Mouse (Mus musculus) CH12.LX (cell line): Measurements from ENCODE around the gene Ptgr1. TPM values are rescaled to one million over a fixed set of nuclear protein-coding genes. Genes with fewer than 3 reads are reported as not detected.
A peak's percentile ranks its signal among the peaks of the same experiment; 100 is the strongest.

Source experiments
- DNase-seq: peaks from one replicate; pipeline ENCODE4 v3.0.0-alpha.2; 2013; ENCODE audit errors: extremely low read depth
- H3K27ac ChIP-seq: 2 replicates; pipeline ENCODE4 v1.5.1; 2012; ENCODE audit warnings: low read depth, mild to moderate bottlenecking, control low read depth, moderate library complexity; ENCODE audit not compliant: insufficient read depth
- H3K27me3 ChIP-seq: replicated peaks from 2 replicates; pipeline ENCODE3; 2012; ENCODE audit warnings: inconsistent platforms
- H3K36me3 ChIP-seq, 2 experiments: replicated peaks in 1 of 2; 2 replicates each; pipeline versions ENCODE3 to v1.6.1; 2012; ENCODE audit warnings: inconsistent platforms in 1 of 2, low read length in 1 of 2, mild to moderate bottlenecking in 1 of 2, mixed read lengths in 1 of 2, moderate library complexity in 1 of 2; ENCODE audit not compliant: control insufficient read depth in 1 of 2, insufficient read depth in 1 of 2
- H3K4me1 ChIP-seq, 2 experiments: 2 replicates each; pipeline ENCODE4 v1.6.1; 2012; ENCODE audit warnings: inconsistent platforms in 1 of 2, moderate library complexity in 1 of 2; ENCODE audit not compliant: insufficient read depth in 2 of 2, control insufficient read depth in 1 of 2
- H3K4me2 ChIP-seq: 2 replicates; pipeline ENCODE4 v1.6.1; 2012; ENCODE audit warnings: low read depth, mild to moderate bottlenecking, control low read depth; ENCODE audit not compliant: poor library complexity, insufficient read depth, severe bottlenecking
- H3K4me3 ChIP-seq, 3 experiments: fragments of 150-350 bp in 1 of 3; sonication (generic) in 1 of 3; replicated peaks in 1 of 3; 2 replicates each; pipeline versions ENCODE3 to v1.5.1; 2011 to 2012; ENCODE audit warnings: low read depth in 2 of 3, low read length in 2 of 3, mild to moderate bottlenecking in 2 of 3, moderate library complexity in 2 of 3, control low read depth in 1 of 3, improper control_type of control experiment in 1 of 3, inconsistent platforms in 1 of 3, mixed read lengths in 1 of 3; ENCODE audit not compliant: poor library complexity in 1 of 3
- H3K79me2 ChIP-seq: replicated peaks from 2 replicates; pipeline ENCODE4 v1.6.1; 2012; ENCODE audit warnings: mild to moderate bottlenecking, moderate library complexity; ENCODE audit not compliant: control insufficient read depth, poor library complexity, insufficient read depth, severe bottlenecking; ENCODE audit errors: extremely low read depth
- H3K9ac ChIP-seq: 2 replicates; pipeline ENCODE4 v1.6.1; 2012; ENCODE audit warnings: low read depth, mild to moderate bottlenecking, control low read depth, moderate library complexity; ENCODE audit not compliant: insufficient read depth
- H3K9me3 ChIP-seq: replicated peaks from 2 replicates; pipeline ENCODE3; 2012; ENCODE audit warnings: low read length, inconsistent platforms, mixed read lengths
- CHD1 ChIP-seq: IDR thresholded peaks from 2 replicates; pipeline ENCODE4 v1.6.1; 2012; ENCODE audit warnings: low read depth, low read length, improper control_type of control experiment, inconsistent platforms
- CHD2 ChIP-seq: IDR thresholded peaks from 2 replicates; pipeline ENCODE4 v1.6.1; 2011; ENCODE audit warnings: low read length, improper control_type of control experiment
- ELF1 ChIP-seq: IDR thresholded peaks from 2 replicates; pipeline ENCODE4 v1.6.1; 2014; ENCODE audit warnings: low read depth, mild to moderate bottlenecking, inconsistent platforms, low read length, improper control_type of control experiment
- EP300 ChIP-seq: IDR thresholded peaks from 2 replicates; pipeline ENCODE4 v1.6.1; 2011; ENCODE audit warnings: low read length, improper control_type of control experiment
- ETS1 ChIP-seq: conservative IDR thresholded peaks from 2 replicates; pipeline ENCODE4 v1.6.1; 2012; ENCODE audit warnings: low read depth, mild to moderate bottlenecking, inconsistent platforms, low read length, improper control_type of control experiment, moderate library complexity
- GABPA ChIP-seq: IDR thresholded peaks from 2 replicates; pipeline ENCODE4 v1.6.1; 2012; ENCODE audit warnings: low read depth, low read length, improper control_type of control experiment, inconsistent platforms; ENCODE audit not compliant: insufficient replicate concordance
- HCFC1 ChIP-seq: IDR thresholded peaks from 2 replicates; pipeline ENCODE4 v1.6.1; 2012; ENCODE audit warnings: low read depth, mild to moderate bottlenecking, inconsistent platforms, low read length, improper control_type of control experiment
- IRF4 ChIP-seq: IDR thresholded peaks from 2 replicates; pipeline ENCODE4 v1.6.1; 2014; ENCODE audit warnings: low read depth, mild to moderate bottlenecking, inconsistent platforms, low read length, improper control_type of control experiment
- JUND ChIP-seq: conservative IDR thresholded peaks from 2 replicates; pipeline ENCODE4 v1.6.1; 2011; ENCODE audit warnings: low read depth, low read length, improper control_type of control experiment
- KAT2A ChIP-seq: IDR thresholded peaks from 2 replicates; pipeline ENCODE4 v1.6.1; 2012; ENCODE audit warnings: low read length, improper control_type of control experiment, inconsistent platforms; ENCODE audit not compliant: insufficient replicate concordance
- MAFK ChIP-seq: IDR thresholded peaks from 2 replicates; pipeline ENCODE4 v1.6.1; 2011; ENCODE audit warnings: low read length, improper control_type of control experiment; ENCODE audit not compliant: insufficient replicate concordance
- MXI1 ChIP-seq: IDR thresholded peaks from 2 replicates; pipeline ENCODE4 v1.6.1; 2011; ENCODE audit warnings: mild to moderate bottlenecking, low read depth, low read length, improper control_type of control experiment
- MYC ChIP-seq: IDR thresholded peaks from 2 replicates; pipeline ENCODE4 v1.6.1; 2011; ENCODE audit warnings: low read depth, mild to moderate bottlenecking, improper control_type of control experiment, low read length
- PAX5 ChIP-seq: IDR thresholded peaks from 2 replicates; pipeline ENCODE4 v1.6.1; 2012; ENCODE audit warnings: low read length, inconsistent platforms, mixed read lengths
- POLR2A ChIP-seq: IDR thresholded peaks from 2 replicates; pipeline ENCODE4 v1.6.1; 2011; ENCODE audit warnings: low read depth, mild to moderate bottlenecking, improper control_type of control experiment, low read length
- POLR2AphosphoS2 ChIP-seq: IDR thresholded peaks from 2 replicates; pipeline ENCODE4 v1.6.1; 2011; ENCODE audit warnings: low read depth, low read length, improper control_type of control experiment
- RCOR1 ChIP-seq: conservative IDR thresholded peaks from 2 replicates; pipeline ENCODE4 v1.6.1; 2012; ENCODE audit warnings: low read depth, mild to moderate bottlenecking, inconsistent platforms, low read length, improper control_type of control experiment
- SIN3A ChIP-seq: IDR thresholded peaks from 2 replicates; pipeline ENCODE4 v1.6.1; 2012; ENCODE audit warnings: low read length, improper control_type of control experiment, inconsistent platforms
- TBP ChIP-seq: conservative IDR thresholded peaks from 2 replicates; pipeline ENCODE4 v1.6.1; 2011; ENCODE audit warnings: low read depth, low read length, improper control_type of control experiment
- TCF12 ChIP-seq: IDR thresholded peaks from 2 replicates; pipeline ENCODE4 v1.6.1; 2014; ENCODE audit warnings: low read depth, mild to moderate bottlenecking, inconsistent platforms, low read length, improper control_type of control experiment
- UBTF ChIP-seq: IDR thresholded peaks from 2 replicates; pipeline ENCODE4 v1.6.1; 2012; ENCODE audit warnings: low read depth, mild to moderate bottlenecking, inconsistent platforms, low read length, improper control_type of control experiment, moderate library complexity
- USF2 ChIP-seq: conservative IDR thresholded peaks from 2 replicates; pipeline ENCODE4 v1.6.1; 2011; ENCODE audit warnings: low read depth, low read length, improper control_type of control experiment
- ZC3H11A ChIP-seq: IDR thresholded peaks from 2 replicates; pipeline ENCODE4 v1.6.1; 2012; ENCODE audit warnings: low read depth, mild to moderate bottlenecking, inconsistent platforms, low read length, improper control_type of control experiment
- ZKSCAN1 ChIP-seq: IDR thresholded peaks from 2 replicates; pipeline ENCODE4 v1.6.1; 2012; ENCODE audit warnings: low read depth, inconsistent platforms, low read length, improper control_type of control experiment, borderline replicate concordance
- ZMIZ1 ChIP-seq: IDR thresholded peaks from 2 replicates; pipeline ENCODE4 v1.6.1; 2012; ENCODE audit warnings: low read depth, mild to moderate bottlenecking, inconsistent platforms, low read length, improper control_type of control experiment
- ZNF384 ChIP-seq: IDR thresholded peaks from 2 replicates; pipeline ENCODE4 v1.6.1; 2012; ENCODE audit warnings: low read depth, low read length, improper control_type of control experiment, inconsistent platforms
- dilution Hi-C: fragments of 300-500 bp; cut with MboI; formaldehyde crosslinking; loops from 2 replicates; pipeline ENCODE4 v1.14.3; 2020; ENCODE audit warnings: low sequenced_read_pairs; ENCODE audit not compliant: extremely low pct_unique_long_range_greater_than_20kb, extremely low pct_ligation_motif_present
- in situ Hi-C: fragments of 300-500 bp; cut with MboI; formaldehyde crosslinking; loops from 3 replicates; pipeline ENCODE4 v1.14.3; 2019; ENCODE audit warnings: low sequenced_read_pairs, low pct_ligation_motif_present, low pct_unique_long_range_greater_than_20kb, mixed read lengths
- polyA plus RNA-seq: library from polyadenylated mRNA; unstranded; fragments of >175 nt; gene quantifications from 2 replicates; pipeline ENCODE4 v1.2.1, GENCODE M21; 2012; ENCODE audit warnings: low read depth; ENCODE audit not compliant: insufficient read length
- total RNA-seq, 2 experiments: library from RNA; depleted of rRNA; stranded (reverse); fragments of 300-350 nt in 1 of 2; fragments of >200 nt in 1 of 2; gene quantifications; 2 replicates each; pipeline ENCODE4 v1.2.3; 2012 to 2014

The Ptgr1 gene
- total and polyA plus RNA-seq, 3 experiments = 2.4 to 7.2 (median 4.0) TPM

- Histone ChIP-seq H3K4me3 (no peak overlapping the region), H3K27me3 (no peaks in the 10 kb centered on the region), H3K4me2 (no peak overlapping the region), H3K4me1 (peaks cover 8 to 37% of the 10 kb centered on the region in 2 experiments), H3K9ac (no peak overlapping the region), H3K79me2 (peaks cover 11% of the 10 kb centered on the region), H3K9me3 (no peaks in the 10 kb centered on the region), H3K36me3 (peaks cover 2 to 24% of the 10 kb centered on the region in 2 experiments), H3K27ac (no peak overlapping the region)
- no peak for DNase-seq
- TF ChIP-seq KAT2A = no peak
- no peak for TF ChIP-seq PAX5
- no peak for TF ChIP-seq TCF12
- no peak for TF ChIP-seq RCOR1
- TF ChIP-seq ZMIZ1 = no peak
- no peak for TF ChIP-seq TBP
- TF ChIP-seq MAFK = no peak
- no peak for TF ChIP-seq JUND
- TF ChIP-seq USF2 = no peak
- no peak for TF ChIP-seq ELF1
- TF ChIP-seq POLR2AphosphoS2 = no peak
- TF ChIP-seq ZNF384 = no peak
- TF ChIP-seq CHD1 = no peak
- no peak for TF ChIP-seq IRF4
- dilution Hi-C loops = no loop called here
- in situ Hi-C loops = no loop called here
Observed at GRCm38 (mm10) chr4:59011446-59011845, 24.5 kb upstream of the Ptgr1 start.

DNA sequence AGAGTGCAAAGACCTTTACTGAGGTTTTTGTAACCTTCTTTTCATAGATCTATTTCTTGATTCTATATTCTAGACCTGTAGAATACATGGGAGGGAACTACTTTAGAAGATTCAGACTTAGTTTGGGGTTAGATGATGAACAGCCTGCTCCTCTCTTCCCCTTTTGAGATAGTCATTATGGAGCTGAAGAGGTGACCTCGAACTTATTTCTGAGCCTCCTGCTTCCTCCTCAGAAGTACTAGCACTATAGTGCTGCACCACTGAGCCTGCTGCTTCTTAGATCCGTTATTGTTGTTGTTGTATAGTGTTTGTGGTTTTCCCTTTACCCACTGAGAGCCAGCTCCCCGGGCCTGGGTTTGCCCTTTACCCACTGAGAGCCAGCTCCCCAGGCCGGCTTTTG is 22.8 kb upstream of the Ptgr1 start:
- H3K27me3 ChIP-seq = no peaks in the 10 kb centered on the region
- H3K79me2 ChIP-seq = peaks cover 11% of the 10 kb centered on the region
- no peak for DNase-seq
- no peaks in the 10 kb centered on the region for H3K9me3 ChIP-seq
- dilution Hi-C loops (no loop called here), in situ Hi-C loops (no loop called here)
- no peak overlapping the region for H3K9ac ChIP-seq
- TF ChIP-seq CHD1 = no peak
- no peak for TF ChIP-seq TCF12
- TF ChIP-seq MAFK = no peak
- TF ChIP-seq CHD2 = no peak
- no peak for TF ChIP-seq HCFC1
- TF ChIP-seq MXI1 = no peak
- no peak for TF ChIP-seq USF2
- TF ChIP-seq POLR2A = no peak
- TF ChIP-seq POLR2AphosphoS2 = no peak
- no peak for TF ChIP-seq RCOR1
- no peak for TF ChIP-seq EP300
- TF ChIP-seq MYC = no peak
- TF ChIP-seq GABPA = no peak
- TF ChIP-seq SIN3A = no peak
- TF ChIP-seq ZC3H11A = no peak
- no peak for TF ChIP-seq ZKSCAN1
- TF ChIP-seq ETS1 = no peak
- TF ChIP-seq UBTF = no peak
- H3K27ac ChIP-seq = no peak overlapping the region
- H3K4me3 ChIP-seq = no peak overlapping the region
- H3K4me2 ChIP-seq = peak overlapping the region; percentile 71; the same call in 1 of the 2 replicates
- H3K4me1 ChIP-seq = peaks cover 16 to 55% of the 10 kb centered on the region in 2 experiments
- peaks cover 2 to 13% of the 10 kb centered on the region in 2 experiments for H3K36me3 ChIP-seq
